Mouse (Mus musculus) forebrain, postnatal 0 days (tissue): ENCODE measurements at regions not wholly inside any gene's neighbourhood (a gene's known extent, or its start where the extent isn't known, plus 50 kb on each side); places are given as distances from the start of the nearest gene placed in this dataset.
A peak's percentile ranks its signal among the peaks of the same experiment; 100 is the strongest.

ENCODE experiments used
- ATAC-seq: fragments of 200-750 bp; cut with Nextera tagmentation; 2 replicates; pipeline ENCODE4 v1.8.0; 2017; ENCODE audit warnings: mild to moderate bottlenecking, moderate library complexity
- DNase-seq: peaks from one replicate; pipeline ENCODE4 v3.0.0-alpha.2; 2015
- H3K27ac ChIP-seq: fragments of 300-500 bp; sonication (generic); 2 replicates; pipeline ENCODE4 v1.5.1; 2014; ENCODE audit warnings: low read depth, mild to moderate bottlenecking, antibody characterized with exemption, low read length, moderate library complexity, mixed read lengths
- H3K27me3 ChIP-seq: fragments of 300-500 bp; sonication (generic); 2 replicates; pipeline ENCODE4 v1.6.1; 2014; ENCODE audit warnings: mild to moderate bottlenecking, low read length, mixed read lengths; ENCODE audit not compliant: insufficient read depth
- H3K36me3 ChIP-seq: fragments of 300-500 bp; sonication (generic); 2 replicates; pipeline ENCODE4 v1.6.1; 2014; ENCODE audit warnings: mild to moderate bottlenecking, moderate library complexity; ENCODE audit not compliant: insufficient read depth
- H3K4me1 ChIP-seq: fragments of 300-500 bp; sonication (generic); 2 replicates; pipeline ENCODE4 v1.6.1; 2014; ENCODE audit warnings: antibody characterized with exemption; ENCODE audit not compliant: insufficient read depth
- H3K4me2 ChIP-seq: fragments of 300-500 bp; sonication (generic); 2 replicates; pipeline ENCODE4 v1.6.1; 2014; ENCODE audit warnings: low read depth, mild to moderate bottlenecking, moderate library complexity
- H3K4me3 ChIP-seq: fragments of 300-500 bp; sonication (generic); 2 replicates; pipeline ENCODE4 v1.5.1; 2014; ENCODE audit warnings: low read depth, low read length, mixed read lengths
- H3K9ac ChIP-seq: fragments of 300-500 bp; sonication (generic); 2 replicates; pipeline ENCODE4 v1.6.1; 2014; ENCODE audit warnings: mild to moderate bottlenecking
- H3K9me3 ChIP-seq: fragments of 300-500 bp; sonication (generic); 2 replicates; pipeline ENCODE4 v1.6.1; 2016; ENCODE audit warnings: low read length
- CTCF ChIP-seq: sonication (generic); IDR thresholded peaks from 2 replicates; pipeline ENCODE4 v1.5.1; 2016; ENCODE audit warnings: antibody characterized with exemption, control low read depth, low read depth
- WGBS: fragments of 180-500 bp; shearing (Covaris S2); extraction: QIAGEN DNeasy Blood & Tissue Kit; methylation state at CpG from one replicate; pipeline ENCODE4 v1.1.7; 2014; 5-methylcytosine and 5-hydroxymethylcytosine counted together

DNA sequence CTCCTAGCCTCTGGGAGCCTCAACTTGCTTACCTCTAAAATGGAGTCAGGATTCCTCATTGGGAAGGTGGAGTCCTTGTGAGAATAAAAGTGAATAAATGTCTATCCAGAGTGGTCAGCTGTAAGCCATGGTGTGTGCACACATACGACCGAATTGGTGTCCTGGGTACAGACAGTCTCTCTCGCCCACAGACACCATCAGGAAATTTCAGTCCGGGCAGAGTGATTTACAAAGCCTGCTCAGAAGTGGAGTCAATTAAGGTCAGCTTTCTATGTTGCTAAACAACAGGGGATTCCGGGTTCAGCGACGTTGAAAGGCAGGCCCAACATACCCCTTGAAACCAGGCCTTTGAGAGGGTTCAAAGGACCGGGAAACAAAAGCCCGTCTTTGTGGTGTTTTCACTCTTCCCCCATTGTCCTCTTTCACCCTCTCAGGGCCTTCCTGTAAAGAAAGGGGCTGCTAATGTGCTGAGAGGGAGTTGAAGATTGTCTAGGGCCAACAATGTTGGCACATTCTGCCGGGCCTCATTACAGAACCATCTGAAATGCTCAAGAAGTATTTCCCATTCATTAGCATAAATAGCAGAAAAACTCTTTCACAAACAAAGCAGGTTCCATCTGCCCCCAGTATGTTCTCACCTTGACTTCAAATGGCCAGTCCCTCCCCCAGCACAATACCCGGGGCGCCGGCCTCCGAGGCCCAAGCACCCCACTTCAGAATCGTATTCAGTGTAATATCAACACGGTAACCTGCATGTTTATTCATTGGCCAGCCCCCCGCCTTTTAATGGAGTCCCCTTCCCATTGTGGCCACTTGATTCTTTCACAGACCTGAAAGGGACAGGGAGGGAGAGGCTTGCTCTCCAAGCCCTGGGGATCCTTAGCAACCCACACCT lies 65.3 kb downstream of the Hes1 start:
- Histone ChIP-seq H3K4me1 (0 out of 2 replicates have a peak, but pooled peaks cover 3% of the 10 kb centered on the region), H3K27ac (no peak overlapping the region), H3K27me3 (peaks cover 4% of the 10 kb centered on the region; the same call in 1 of the 2 replicates), H3K4me2 (no peak overlapping the region), H3K9ac (no peak overlapping the region), H3K9me3 (no peaks in the 10 kb centered on the region), H3K36me3 (no peaks in the 10 kb centered on the region), H3K4me3 (no peak overlapping the region)
- no peak for TF ChIP-seq CTCF
- ATAC-seq (peak; percentile 6), DNase-seq (no peak)
- WGBS, result 12% methylated on average over 17 of the region's 17 CpGs

DNA sequence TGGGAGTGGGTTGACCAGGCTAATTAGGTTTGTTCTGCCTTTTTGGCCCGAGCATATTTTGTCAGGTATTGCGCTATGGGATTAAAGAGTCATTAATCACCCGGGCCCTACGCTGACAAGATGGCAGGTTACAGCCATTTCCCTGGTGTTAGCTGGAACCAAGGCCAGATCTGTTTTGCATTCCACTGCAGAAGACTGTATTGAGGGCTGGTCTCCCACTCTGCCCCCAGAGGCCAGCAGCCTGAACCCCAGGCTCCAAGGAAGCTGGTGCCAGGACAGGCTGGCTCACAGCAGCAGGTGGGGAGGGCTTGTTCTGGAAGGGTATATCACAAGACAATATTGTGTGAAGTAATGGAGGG lies 65.9 kb downstream of the Hes1 start:
- H3K9ac ChIP-seq, result no peak overlapping the region
- H3K4me3 ChIP-seq, result no peak overlapping the region
- H3K9me3 ChIP-seq, result no peaks in the 10 kb centered on the region
- ATAC-seq, result peak; percentile 20; the same call in 1 of the 2 replicates
- H3K27me3 ChIP-seq, result peaks cover 9% of the 10 kb centered on the region
- 0 out of 2 replicates have a peak, but pooled peaks cover 3% of the 10 kb centered on the region for H3K4me1 ChIP-seq
- no peak overlapping the region for H3K27ac ChIP-seq
- H3K36me3 ChIP-seq, result no peaks in the 10 kb centered on the region
- DNase-seq, result no peak
- no peak overlapping the region for H3K4me2 ChIP-seq
- WGBS, result 12% methylated on average over 4 of the region's 4 CpGs
- no peak for TF ChIP-seq CTCF

DNA sequence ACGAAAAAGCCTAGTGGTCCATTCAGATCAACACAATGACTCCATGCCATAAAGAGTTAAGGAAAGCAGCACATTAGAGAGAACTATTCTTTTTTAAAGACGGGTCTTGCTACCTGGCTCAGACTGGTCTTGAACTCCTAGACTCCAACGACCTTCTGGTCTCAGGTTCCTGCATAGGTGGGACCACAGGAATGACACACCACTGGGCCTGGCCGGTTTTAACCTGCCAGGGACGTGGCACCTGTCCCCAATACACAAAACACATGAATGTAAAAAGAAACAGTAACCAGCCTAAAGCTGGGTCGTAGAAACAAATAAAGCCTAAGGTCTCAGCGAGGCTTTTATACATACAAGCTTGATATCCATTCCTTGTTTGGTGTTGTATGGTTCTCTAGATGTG lies 67.9 kb downstream of the Hes1 start:
- H3K9me3 ChIP-seq, result no peaks in the 10 kb centered on the region
- no peak overlapping the region for H3K4me2 ChIP-seq
- no peak for DNase-seq
- H3K9ac ChIP-seq, result no peak overlapping the region
- H3K27me3 ChIP-seq, result peaks cover 9% of the 10 kb centered on the region; the same call in 1 of the 2 replicates
- no peak overlapping the region for H3K27ac ChIP-seq
- WGBS, result 76% methylated on average over 7 of the region's 7 CpGs
- no peak for TF ChIP-seq CTCF
- H3K36me3 ChIP-seq, result no peaks in the 10 kb centered on the region
- H3K4me3 ChIP-seq, result no peak overlapping the region
- ATAC-seq, result no peak
- 0 out of 2 replicates have a peak, but pooled peaks cover 3% of the 10 kb centered on the region for H3K4me1 ChIP-seq

DNA sequence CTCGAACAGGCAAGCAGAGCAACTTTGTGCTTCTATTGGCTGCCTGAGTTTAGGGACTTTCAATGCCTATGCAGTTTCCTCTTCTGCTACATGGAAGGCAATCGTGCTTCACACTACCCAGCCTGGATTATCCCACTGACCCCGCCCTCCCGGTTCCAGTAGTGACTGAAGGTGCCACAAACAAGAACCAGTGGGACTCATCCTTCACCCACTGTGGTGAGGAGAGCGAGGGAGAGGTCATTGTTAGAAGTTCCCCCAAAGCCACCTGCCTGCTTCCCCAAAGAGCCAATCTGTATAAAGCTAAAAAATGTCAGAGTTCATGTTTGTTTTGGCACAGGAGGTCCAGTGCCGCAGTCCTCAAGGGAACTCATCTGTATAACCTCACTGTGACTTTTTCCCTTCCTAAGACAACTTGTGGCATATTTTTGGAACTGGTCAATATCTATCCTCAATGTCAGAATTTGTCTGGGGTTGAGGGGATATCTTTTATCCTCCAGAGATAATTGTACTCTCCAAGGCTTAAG lies 70.5 kb downstream of the Hes1 start:
- Histone ChIP-seq H3K9me3 (no peaks in the 10 kb centered on the region), H3K27me3 (peaks cover 9% of the 10 kb centered on the region), H3K27ac (no peak overlapping the region), H3K4me2 (no peak overlapping the region), H3K9ac (no peak overlapping the region), H3K4me1 (0 out of 2 replicates have a peak, but pooled peaks cover 3% of the 10 kb centered on the region), H3K36me3 (no peaks in the 10 kb centered on the region), H3K4me3 (no peak overlapping the region)
- WGBS, result 58% methylated on average over 6 of the region's 6 CpGs
- no peak for ATAC-seq
- TF ChIP-seq CTCF, result no peak
- no peak for DNase-seq

DNA sequence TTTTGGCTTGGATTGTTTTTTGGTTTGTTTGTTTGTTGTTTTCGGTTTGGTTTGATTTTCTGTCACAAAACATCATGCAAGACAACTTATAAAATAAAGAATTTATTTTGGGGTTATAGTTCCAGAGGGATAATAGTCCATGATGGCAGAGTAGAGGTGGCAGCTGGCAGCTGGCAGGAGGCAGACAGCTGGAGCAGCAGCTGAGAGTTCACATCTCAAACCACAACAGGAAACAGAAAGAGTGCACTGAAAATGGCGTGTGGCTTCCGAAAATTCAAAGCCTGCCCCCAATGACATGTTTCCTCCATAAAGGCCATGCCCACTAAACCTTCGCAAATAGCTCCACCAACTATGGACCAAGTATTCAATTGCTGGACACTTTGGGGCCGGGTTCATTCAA lies 72.7 kb downstream of the Hes1 start:
- no peaks in the 10 kb centered on the region for H3K9me3 ChIP-seq
- no peak for TF ChIP-seq CTCF
- peaks cover 5% of the 10 kb centered on the region for H3K27me3 ChIP-seq
- H3K36me3 ChIP-seq, result no peaks in the 10 kb centered on the region
- no peak overlapping the region for H3K4me2 ChIP-seq
- ATAC-seq (no peak), DNase-seq (no peak)
- no peaks in the 10 kb centered on the region for H3K4me1 ChIP-seq
- no peak overlapping the region for H3K4me3 ChIP-seq
- H3K9ac ChIP-seq, result no peak overlapping the region
- H3K27ac ChIP-seq, result no peak overlapping the region
- 91% methylated on average over 5 of the region's 5 CpGs for WGBS

DNA sequence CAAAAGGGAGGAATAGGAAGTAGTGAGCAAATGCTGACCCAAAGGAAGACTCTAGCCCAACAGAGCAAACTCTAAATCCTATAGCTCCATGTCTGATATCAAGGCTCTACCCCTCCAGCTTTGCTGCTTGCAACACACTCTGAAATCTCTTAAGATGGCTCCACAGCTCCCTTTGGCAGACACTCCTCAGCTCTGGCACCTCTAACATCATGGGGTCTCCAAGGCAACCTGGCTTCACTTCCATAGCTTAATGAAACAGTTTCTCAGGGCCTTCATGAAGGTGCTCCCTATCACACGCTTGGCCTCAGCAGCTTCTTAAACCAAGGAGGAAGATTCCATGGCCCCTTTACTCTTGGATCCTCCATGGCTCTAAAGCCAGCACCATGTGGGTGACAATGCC lies 73.6 kb downstream of the Hes1 start:
- Histone ChIP-seq H3K4me1 (no peaks in the 10 kb centered on the region), H3K4me3 (no peak overlapping the region), H3K9ac (no peak overlapping the region), H3K27me3 (peaks cover 5% of the 10 kb centered on the region), H3K27ac (no peak overlapping the region), H3K4me2 (no peak overlapping the region), H3K9me3 (no peaks in the 10 kb centered on the region), H3K36me3 (no peaks in the 10 kb centered on the region)
- TF ChIP-seq CTCF, result no peak
- 73% methylated on average over 1 of the region's 1 CpGs for WGBS
- DNase-seq, result peak; percentile 69
- ATAC-seq, result peak; percentile 67

DNA sequence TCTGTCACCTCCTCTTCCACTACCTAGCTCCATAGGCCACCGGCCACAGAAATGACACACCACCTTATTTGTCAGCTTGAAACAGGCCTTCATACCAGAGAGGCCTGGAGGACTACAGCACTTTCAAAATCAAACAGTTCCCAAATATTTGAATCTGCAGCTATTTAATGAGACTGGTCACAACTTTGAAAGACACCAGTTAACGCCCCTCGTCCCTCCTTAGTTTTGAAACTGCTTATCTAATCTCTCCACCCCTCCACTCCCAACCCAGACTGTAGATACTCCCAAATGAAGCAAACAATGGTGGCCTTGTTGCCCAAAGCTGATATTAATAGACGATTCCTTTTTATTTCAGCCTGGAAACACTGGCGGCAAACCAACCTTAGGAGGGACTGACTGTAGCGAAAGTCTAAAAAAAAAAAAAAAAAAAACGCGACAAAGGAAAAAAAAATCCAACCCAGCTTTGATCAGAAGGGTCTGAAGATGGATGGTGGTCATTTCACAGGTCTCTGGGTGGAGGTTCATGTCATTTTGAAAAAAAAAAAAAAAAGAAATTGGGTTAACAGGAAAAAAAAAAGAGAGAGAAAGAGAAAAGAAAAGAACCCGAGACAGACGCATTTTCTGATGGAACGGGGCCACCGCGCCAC lies 80.8 kb downstream of the Hes1 start:
- peak overlapping the region; percentile 37 for H3K4me2 ChIP-seq
- no peak overlapping the region for H3K9ac ChIP-seq
- H3K4me1 ChIP-seq, result no peaks in the 10 kb centered on the region
- TF ChIP-seq CTCF, result no peak
- peak overlapping the region; percentile 17 for H3K4me3 ChIP-seq
- DNase-seq (peak; percentile 34), ATAC-seq (no peak)
- 14% methylated on average over 13 of the region's 13 CpGs for WGBS
- no peak overlapping the region for H3K27ac ChIP-seq
- no peaks in the 10 kb centered on the region; the same call in 1 of the 2 replicates for H3K27me3 ChIP-seq
- H3K36me3 ChIP-seq, result no peaks in the 10 kb centered on the region
- H3K9me3 ChIP-seq, result no peaks in the 10 kb centered on the region; the same call in 1 of the 2 replicates
